Mouse (Mus musculus) limb, embryonic 12.5 days (tissue): Measurements from ENCODE around the gene Ube2q2. TPM values are rescaled to one million over a fixed set of nuclear protein-coding genes. Genes with fewer than 3 reads are reported as not detected.
"Not testable (repeated sequence)": the region's sequence is repeated elsewhere in the genome, so short reads cannot be mapped to it uniquely, and the experiment has no call there.

Source experiments
- ATAC-seq: fragments of 200-750 bp; cut with Nextera tagmentation; 2 replicates; pipeline ENCODE4 v1.8.0; 2017; ENCODE audit warnings: low read depth, moderate TSS enrichment; ENCODE audit not compliant: insufficient number of reproducible peaks, insufficient read depth, low FRiP score, low TSS enrichment
- H3K27ac ChIP-seq: fragments of 300-500 bp; sonication (generic); 2 replicates; pipeline ENCODE4 v1.5.1; 2016; ENCODE audit warnings: mild to moderate bottlenecking, moderate library complexity
- H3K27me3 ChIP-seq: fragments of 300-500 bp; sonication (generic); 2 replicates; pipeline ENCODE4 v1.6.1; 2016; ENCODE audit warnings: mild to moderate bottlenecking, moderate library complexity
- H3K36me3 ChIP-seq: fragments of 300-500 bp; sonication (generic); 2 replicates; pipeline ENCODE4 v1.6.1; 2016; ENCODE audit warnings: mild to moderate bottlenecking, moderate library complexity
- H3K4me1 ChIP-seq: fragments of 300-500 bp; sonication (generic); replicated peaks from 2 replicates; pipeline ENCODE4 v1.6.1; 2016
- H3K4me2 ChIP-seq: fragments of 300-500 bp; sonication (generic); 2 replicates; pipeline ENCODE4 v1.6.1; 2016; ENCODE audit warnings: mild to moderate bottlenecking, moderate library complexity
- H3K4me3 ChIP-seq: fragments of 300-500 bp; sonication (generic); replicated peaks from 2 replicates; pipeline ENCODE4 v1.5.1; 2016; ENCODE audit warnings: mild to moderate bottlenecking
- H3K9ac ChIP-seq: fragments of 300-500 bp; sonication (generic); replicated peaks from 2 replicates; pipeline ENCODE4 v1.6.1; 2016; ENCODE audit warnings: mild to moderate bottlenecking, moderate library complexity
- H3K9me3 ChIP-seq: fragments of 300-500 bp; sonication (generic); 2 replicates; pipeline ENCODE4 v1.6.1; 2016; ENCODE audit warnings: mild to moderate bottlenecking, moderate library complexity
- WGBS: fragments of 180-500 bp; shearing (Covaris S2); methylation state at CpG from one replicate; pipeline ENCODE4 v1.1.7; 2016; 5-methylcytosine and 5-hydroxymethylcytosine counted together
- polyA plus RNA-seq: library from polyadenylated mRNA; unstranded; fragments of >200 nt; fragmentation: Nextera tagmentation; extraction: Ambion mirVana; gene quantifications from 2 replicates; pipeline ENCODE4 v1.2.1, GENCODE M21; 2016

The Ube2q2 gene
- polyA plus RNA-seq, 1 experiment from 2014 or later = 45.1 TPM

DNA sequence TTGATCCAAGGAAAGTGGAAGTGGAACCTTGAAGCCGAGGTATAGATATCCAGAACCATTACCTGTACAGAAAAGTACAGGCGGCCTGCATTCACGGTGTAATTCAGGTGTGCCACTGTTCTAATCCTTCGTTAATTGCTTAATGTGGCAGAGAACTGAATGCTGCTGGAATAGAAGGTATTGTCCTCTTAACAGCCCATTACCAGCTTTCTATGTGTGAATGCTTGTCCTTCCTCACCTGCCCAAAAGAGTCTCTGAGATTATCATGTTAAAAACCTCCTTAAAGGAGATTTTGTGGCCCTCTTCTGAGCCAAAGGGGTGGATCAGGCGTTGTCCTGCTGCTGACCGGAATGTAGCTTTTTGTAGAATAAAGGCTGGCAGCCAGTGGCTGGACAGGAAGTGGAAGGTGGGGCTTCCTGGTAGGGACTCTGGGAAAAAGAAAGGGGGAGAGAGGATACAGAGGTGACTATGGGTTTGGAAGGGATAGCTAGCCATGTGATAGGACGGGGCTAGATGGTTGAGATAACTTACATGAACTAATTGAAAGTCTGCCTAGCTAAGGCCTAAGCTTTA, 76.6 kb downstream of the Ube2q2 start:
- H3K4me1 ChIP-seq = no peaks in the 10 kb centered on the region
- no peak overlapping the region for H3K27ac ChIP-seq
- H3K4me2 ChIP-seq = no peak overlapping the region
- H3K36me3 ChIP-seq = peaks cover 60% of the 10 kb centered on the region
- no peak overlapping the region for H3K9ac ChIP-seq
- H3K27me3 ChIP-seq = no peaks in the 10 kb centered on the region
- no peak for ATAC-seq
- H3K9me3 ChIP-seq = no peaks in the 10 kb centered on the region
- WGBS = 89% methylated on average over 7 of the region's 7 CpGs
- no peak overlapping the region for H3K4me3 ChIP-seq

- no peak for ATAC-seq
- H3K27me3 ChIP-seq = no peaks in the 10 kb centered on the region
- no peak overlapping the region for H3K4me3 ChIP-seq
- no peaks in the 10 kb centered on the region for H3K4me1 ChIP-seq
- peaks cover 50% of the 10 kb centered on the region for H3K36me3 ChIP-seq
- no peak overlapping the region for H3K27ac ChIP-seq
- no peak overlapping the region for H3K4me2 ChIP-seq
- H3K9me3 ChIP-seq = no peaks in the 10 kb centered on the region
- H3K9ac ChIP-seq = no peak overlapping the region
- 88% methylated on average over 3 of the region's 3 CpGs for WGBS
Measured at GRCm38 (mm10) chr9:55226251-55226650, 77.6 kb downstream of the Ube2q2 start.

- no peak overlapping the region for H3K9ac ChIP-seq
- 88% methylated on average over 4 of the region's 4 CpGs for WGBS
- H3K4me3 ChIP-seq = no peak overlapping the region
- no peak for ATAC-seq
- no peaks in the 10 kb centered on the region for H3K9me3 ChIP-seq
- H3K27me3 ChIP-seq = no peaks in the 10 kb centered on the region
- no peak overlapping the region for H3K4me2 ChIP-seq
- H3K4me1 ChIP-seq = no peaks in the 10 kb centered on the region
- no peak overlapping the region for H3K27ac ChIP-seq
- H3K36me3 ChIP-seq = peaks cover 31% of the 10 kb centered on the region
Measured at GRCm38 (mm10) chr9:55228149-55228548, 79.5 kb downstream of the Ube2q2 start.

- 64% methylated on average over 10 of the region's 10 CpGs for WGBS
Measured at GRCm38 (mm10) chr9:55229010-55229409, 80.4 kb downstream of the Ube2q2 start.

DNA sequence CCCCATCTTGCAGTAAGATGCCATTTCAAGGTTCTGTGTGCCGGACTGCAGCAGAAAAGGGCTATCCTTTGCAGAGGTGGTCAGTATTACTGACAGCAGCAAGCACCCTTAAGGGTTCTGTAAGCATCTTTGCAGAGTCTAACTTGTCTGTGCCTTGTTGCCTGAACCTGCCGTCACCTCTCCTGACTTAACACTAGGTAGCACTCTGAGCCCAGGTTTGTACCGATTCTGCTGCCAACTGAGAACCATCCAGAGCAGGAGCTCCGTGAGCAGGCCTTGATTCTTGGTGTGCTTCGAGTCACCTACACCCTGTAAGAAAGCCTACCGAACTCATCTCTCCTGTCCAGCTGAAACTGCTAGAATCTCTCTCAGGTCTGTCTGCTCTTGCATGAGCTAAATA, 82.9 kb downstream of the Ube2q2 start:
- no peak overlapping the region for H3K4me2 ChIP-seq
- WGBS = 62% methylated on average over 6 of the region's 6 CpGs

More at GRCm38 (mm10) chr9:55229010-55229409, 80.4 kb downstream of the Ube2q2 start:
- Histone ChIP-seq H3K4me1 (no peaks in the 10 kb centered on the region), H3K9ac (no peak overlapping the region), H3K36me3 (peaks cover 23% of the 10 kb centered on the region), H3K27ac (no peak overlapping the region), H3K4me2 (no peak overlapping the region), H3K9me3 (no peaks in the 10 kb centered on the region), H3K27me3 (no peaks in the 10 kb centered on the region), H3K4me3 (no peak overlapping the region)
- ATAC-seq = no peak

DNA sequence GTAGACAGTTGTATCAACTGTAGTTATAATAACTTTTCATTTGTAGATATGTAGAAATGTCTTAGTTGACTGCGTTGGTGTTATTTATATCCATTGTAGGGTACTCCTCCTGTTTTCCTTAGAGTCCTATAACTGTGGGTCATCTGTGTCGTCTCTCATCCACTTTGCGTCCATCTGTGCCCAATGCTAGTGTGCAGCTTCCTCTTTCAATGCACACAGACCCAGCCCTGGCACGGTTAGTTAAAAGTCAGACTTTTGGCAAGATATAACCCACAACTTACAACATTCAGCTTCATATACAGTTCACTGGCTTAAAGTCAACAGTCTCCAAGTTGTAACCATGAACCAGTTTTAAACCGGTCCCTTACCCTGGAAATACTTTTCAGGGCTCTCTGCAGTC, 83.5 kb downstream of the Ube2q2 start:
- ATAC-seq = no peak
- no peaks in the 10 kb centered on the region for H3K36me3 ChIP-seq
- WGBS = 94% methylated on average over 5 of the region's 5 CpGs
- H3K9me3 ChIP-seq = no peaks in the 10 kb centered on the region
- H3K4me2 ChIP-seq = no peak overlapping the region
- no peak overlapping the region for H3K4me3 ChIP-seq
- H3K9ac ChIP-seq = no peak overlapping the region
- H3K4me1 ChIP-seq = no peaks in the 10 kb centered on the region
- H3K27ac ChIP-seq = no peak overlapping the region
- no peaks in the 10 kb centered on the region for H3K27me3 ChIP-seq

More for the DNA sequence above, 82.9 kb downstream of the Ube2q2 start:
- Histone ChIP-seq H3K9ac (no peak overlapping the region), H3K27ac (no peak overlapping the region), H3K4me3 (no peak overlapping the region), H3K9me3 (no peaks in the 10 kb centered on the region), H3K4me1 (no peaks in the 10 kb centered on the region), H3K36me3 (no peaks in the 10 kb centered on the region), H3K27me3 (no peaks in the 10 kb centered on the region)
- ATAC-seq = no peak

DNA sequence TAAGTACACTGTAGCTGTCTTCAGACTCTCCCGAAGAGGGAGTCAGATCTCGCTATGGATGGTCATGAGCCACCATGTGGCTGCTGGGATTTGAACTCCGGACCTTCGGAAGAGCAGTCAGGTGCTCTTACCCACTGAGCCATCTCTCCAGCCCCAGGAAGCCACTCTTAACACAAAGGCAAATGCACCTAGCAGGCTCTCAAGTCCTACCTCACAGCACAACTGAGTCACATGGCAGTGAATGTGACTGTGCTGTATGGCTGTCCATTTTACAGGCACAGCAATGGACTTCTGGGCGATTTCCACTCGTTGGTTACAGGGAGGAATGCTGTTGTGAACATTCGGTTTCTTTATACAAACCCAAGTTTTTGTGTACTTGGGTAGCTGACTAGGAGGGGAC, 83.9 kb downstream of the Ube2q2 start:
- Histone ChIP-seq H3K27me3 (no peaks in the 10 kb centered on the region), H3K36me3 (no peaks in the 10 kb centered on the region), H3K9me3 (no peaks in the 10 kb centered on the region), H3K4me3 (no peak overlapping the region), H3K9ac (no peak overlapping the region), H3K4me2 (no peak overlapping the region), H3K27ac (no peak overlapping the region), H3K4me1 (no peaks in the 10 kb centered on the region)
- ATAC-seq = no peak
- WGBS = 89% methylated on average over 7 of the region's 7 CpGs

- not testable (repeated sequence) for H3K4me3 ChIP-seq, H3K36me3 ChIP-seq, H3K27ac ChIP-seq, H3K4me2 ChIP-seq, H3K27me3 ChIP-seq, H3K4me1 ChIP-seq, H3K9ac ChIP-seq, ATAC-seq, H3K9me3 ChIP-seq
- WGBS = 58% methylated on average over 11 of the region's 11 CpGs
Measured at GRCm38 (mm10) chr9:55233076-55233475, 84.4 kb downstream of the Ube2q2 start.

- H3K36me3 ChIP-seq = no peaks in the 10 kb centered on the region
- no peak for ATAC-seq
- H3K4me2 ChIP-seq = no peak overlapping the region
- no peaks in the 10 kb centered on the region for H3K27me3 ChIP-seq
- no peaks in the 10 kb centered on the region for H3K9me3 ChIP-seq
- no peak overlapping the region for H3K4me3 ChIP-seq
- H3K4me1 ChIP-seq = no peaks in the 10 kb centered on the region
- no peak overlapping the region for H3K27ac ChIP-seq
- WGBS = 75% methylated on average over 13 of the region's 13 CpGs
- H3K9ac ChIP-seq = no peak overlapping the region
Measured at GRCm38 (mm10) chr9:55236235-55237165, 87.8 kb downstream of the Ube2q2 start.

DNA sequence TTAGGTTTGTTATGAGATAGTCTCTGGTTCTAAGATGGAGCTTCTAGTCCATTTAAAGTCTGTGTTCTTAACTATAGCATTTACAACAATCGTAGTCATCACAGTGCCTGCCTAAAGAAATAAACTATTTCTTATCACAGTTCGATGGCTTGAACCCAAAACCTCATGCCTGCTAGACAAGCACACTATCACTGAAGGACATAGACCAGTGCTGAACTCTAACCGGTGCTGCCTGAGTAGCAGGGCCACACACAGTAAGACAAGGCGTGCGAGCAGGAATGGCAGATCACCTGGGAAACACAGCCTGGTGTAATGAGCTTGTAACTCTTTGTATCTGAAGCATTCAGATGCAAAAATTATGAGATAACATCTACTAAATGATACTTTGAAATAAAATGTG, 92.2 kb downstream of the Ube2q2 start:
- Histone ChIP-seq H3K27ac (no peak overlapping the region), H3K4me3 (no peak overlapping the region), H3K27me3 (no peaks in the 10 kb centered on the region), H3K4me1 (no peaks in the 10 kb centered on the region), H3K9me3 (no peaks in the 10 kb centered on the region), H3K9ac (no peak overlapping the region), H3K36me3 (no peaks in the 10 kb centered on the region), H3K4me2 (no peak overlapping the region)
- 85% methylated on average over 5 of the region's 5 CpGs for WGBS
- ATAC-seq = no peak

- 39% methylated on average over 24 of the region's 24 CpGs for WGBS
- 0 out of 2 replicates have a peak overlapping the region, but pooled peaks have one; percentile 5 for H3K9ac ChIP-seq
Measured at GRCm38 (mm10) chr9:55241863-55242685, 93.4 kb downstream of the Ube2q2 start.

More at GRCm38 (mm10) chr9:55241863-55242685, 93.4 kb downstream of the Ube2q2 start:
- no peak overlapping the region for H3K27ac ChIP-seq
- H3K9me3 ChIP-seq = no peaks in the 10 kb centered on the region
- peak overlapping the region; percentile 30 for H3K4me3 ChIP-seq
- H3K27me3 ChIP-seq = no peaks in the 10 kb centered on the region
- no peaks in the 10 kb centered on the region for H3K36me3 ChIP-seq
- no peak for ATAC-seq
- H3K4me1 ChIP-seq = no peaks in the 10 kb centered on the region
- H3K4me2 ChIP-seq = peak overlapping the region; percentile 50
